Mouse (Mus musculus): ENCODE data around the gene Fzd7. TPM values are rescaled to one million over a fixed set of nuclear protein-coding genes. Genes with fewer than 3 reads are reported as not detected.

Gene Fzd7
- polyA plus RNA-seq, 1 experiment from 2014 or later, result 2.8 TPM

GRCm38 (mm10) chr1:59484791-59485785 lies 2.9 kb downstream of the Fzd7 start:
- Histone ChIP-seq H3K9ac (0 out of 2 replicates have a peak overlapping the region, but pooled peaks have one; percentile 11), H3K4me1 (replicated peaks) (peaks cover 56% of the 10 kb centered on the region), H3K4me2 (peak overlapping the region; percentile 97), H3K36me3 (no peaks in the 10 kb centered on the region), H3K27ac (replicated peaks) (peak overlapping the region; percentile 47), H3K4me3 (peak overlapping the region; percentile 62), H3K27me3 (0 out of 2 replicates have a peak, but pooled peaks cover 11% of the 10 kb centered on the region), H3K9me3 (no peaks in the 10 kb centered on the region)
- 16% methylated on average over 16 of the region's 16 CpGs for WGBS
- no peak for ATAC-seq (ENCODE audit: low FRiP score, low read depth)

- H3K4me1 ChIP-seq (replicated peaks), result peaks cover 54% of the 10 kb centered on the region
- H3K27me3 ChIP-seq, result 0 out of 2 replicates have a peak, but pooled peaks cover 9% of the 10 kb centered on the region
- no peaks in the 10 kb centered on the region for H3K9me3 ChIP-seq
- H3K9ac ChIP-seq, result 0 out of 2 replicates have a peak overlapping the region, but pooled peaks have one; percentile 6
- peak overlapping the region; percentile 62 for H3K4me3 ChIP-seq
- no peaks in the 10 kb centered on the region for H3K36me3 ChIP-seq
- WGBS, result 35% methylated on average over 4 of the region's 4 CpGs
- peak overlapping the region; percentile 97 for H3K4me2 ChIP-seq
- ATAC-seq (ENCODE audit: low FRiP score, low read depth), result no peak
- H3K27ac ChIP-seq (replicated peaks), result peak overlapping the region; percentile 47; the same call in 1 of the 2 replicates
Observed at GRCm38 (mm10) chr1:59485803-59486202, 3.6 kb downstream of the Fzd7 start.

GRCm38 (mm10) chr1:59487651-59488051 lies 5.4 kb downstream of the Fzd7 start:
- peaks cover 41% of the 10 kb centered on the region for H3K4me1 ChIP-seq (replicated peaks)
- H3K36me3 ChIP-seq, result no peaks in the 10 kb centered on the region
- H3K4me3 ChIP-seq, result peak overlapping the region; percentile 5; the same call in 1 of the 2 replicates
- no peak for ATAC-seq (ENCODE audit: low FRiP score, low read depth)
- H3K27me3 ChIP-seq, result 0 out of 2 replicates have a peak, but pooled peaks cover 9% of the 10 kb centered on the region
- no peaks in the 10 kb centered on the region for H3K9me3 ChIP-seq
- H3K9ac ChIP-seq, result no peak overlapping the region
- H3K27ac ChIP-seq (replicated peaks), result 0 out of 2 replicates have a peak overlapping the region, but pooled peaks have one; percentile 3
- peak overlapping the region; percentile 47 for H3K4me2 ChIP-seq
- WGBS, result 9% methylated on average over 10 of the region's 10 CpGs

GRCm38 (mm10) chr1:59488481-59488880 lies 6.3 kb downstream of the Fzd7 start:
- Histone ChIP-seq H3K4me3 (no peak overlapping the region), H3K36me3 (no peaks in the 10 kb centered on the region), H3K4me1 (replicated peaks) (peaks cover 32% of the 10 kb centered on the region), H3K27ac (replicated peaks) (no peak overlapping the region), H3K4me2 (0 out of 2 replicates have a peak overlapping the region, but pooled peaks have one; percentile 47), H3K27me3 (0 out of 2 replicates have a peak, but pooled peaks cover 4% of the 10 kb centered on the region), H3K9me3 (no peaks in the 10 kb centered on the region), H3K9ac (no peak overlapping the region)
- no peak for ATAC-seq (ENCODE audit: low FRiP score, low read depth)
- 53% methylated on average over 4 of the region's 4 CpGs for WGBS

GRCm38 (mm10) chr1:59488991-59489390 lies 6.8 kb downstream of the Fzd7 start:
- Histone ChIP-seq H3K27me3 (0 out of 2 replicates have a peak, but pooled peaks cover under 1% of the 10 kb centered on the region), H3K4me3 (no peak overlapping the region), H3K4me1 (replicated peaks) (peaks cover 28% of the 10 kb centered on the region), H3K9me3 (no peaks in the 10 kb centered on the region), H3K27ac (replicated peaks) (no peak overlapping the region), H3K9ac (no peak overlapping the region), H3K4me2 (no peak overlapping the region), H3K36me3 (no peaks in the 10 kb centered on the region)
- 61% methylated on average over 4 of the region's 4 CpGs for WGBS
- no peak for ATAC-seq (ENCODE audit: low FRiP score, low read depth)

GRCm38 (mm10) chr1:59491517-59491916 lies 9.3 kb downstream of the Fzd7 start:
- WGBS, result 84% methylated on average over 9 of the region's 9 CpGs
- no peak overlapping the region for H3K4me2 ChIP-seq
- H3K27me3 ChIP-seq, result no peaks in the 10 kb centered on the region
- H3K27ac ChIP-seq (replicated peaks), result no peak overlapping the region
- H3K4me3 ChIP-seq, result no peak overlapping the region
- no peaks in the 10 kb centered on the region for H3K9me3 ChIP-seq
- H3K4me1 ChIP-seq (replicated peaks), result peaks cover 15% of the 10 kb centered on the region
- no peak for ATAC-seq (ENCODE audit: low FRiP score, low read depth)
- no peak overlapping the region for H3K9ac ChIP-seq
- no peaks in the 10 kb centered on the region for H3K36me3 ChIP-seq

GRCm38 (mm10) chr1:59492432-59492831 lies 10.2 kb downstream of the Fzd7 start:
- Histone ChIP-seq H3K27ac (replicated peaks) (no peak overlapping the region), H3K9me3 (no peaks in the 10 kb centered on the region)
- no peak for ATAC-seq (ENCODE audit: low FRiP score, low read depth)

GRCm38 (mm10) chr1:59495970-59496369 lies 13.7 kb downstream of the Fzd7 start:
- no peak overlapping the region for H3K9ac ChIP-seq
- H3K4me1 ChIP-seq (replicated peaks), result no peaks in the 10 kb centered on the region
- no peak overlapping the region for H3K27ac ChIP-seq (replicated peaks)
- H3K36me3 ChIP-seq, result no peaks in the 10 kb centered on the region
- no peak overlapping the region for H3K4me3 ChIP-seq
- no peak overlapping the region for H3K4me2 ChIP-seq
- H3K27me3 ChIP-seq, result no peaks in the 10 kb centered on the region
- 91% methylated on average over 5 of the region's 5 CpGs for WGBS
- no peak for ATAC-seq (ENCODE audit: low FRiP score, low read depth)
- H3K9me3 ChIP-seq, result no peaks in the 10 kb centered on the region

More at GRCm38 (mm10) chr1:59492432-59492831, 10.2 kb downstream of the Fzd7 start:
- no peaks in the 10 kb centered on the region for H3K27me3 ChIP-seq
- peaks cover 10% of the 10 kb centered on the region for H3K4me1 ChIP-seq (replicated peaks)
- no peaks in the 10 kb centered on the region for H3K36me3 ChIP-seq
- no peak overlapping the region for H3K4me3 ChIP-seq
- no peak overlapping the region for H3K4me2 ChIP-seq
- H3K9ac ChIP-seq, result no peak overlapping the region
- 79% methylated on average over 4 of the region's 4 CpGs for WGBS

- H3K36me3 ChIP-seq, result no peaks in the 10 kb centered on the region
- no peak overlapping the region for H3K4me3 ChIP-seq
- no peaks in the 10 kb centered on the region for H3K9me3 ChIP-seq
- ATAC-seq (ENCODE audit: low FRiP score, low read depth), result no peak
- H3K27me3 ChIP-seq, result no peaks in the 10 kb centered on the region
- no peaks in the 10 kb centered on the region for H3K4me1 ChIP-seq (replicated peaks)
- WGBS, result 88% methylated on average over 6 of the region's 6 CpGs
- no peak overlapping the region for H3K27ac ChIP-seq (replicated peaks)
- no peak overlapping the region for H3K9ac ChIP-seq
- H3K4me2 ChIP-seq, result no peak overlapping the region
Observed at GRCm38 (mm10) chr1:59497741-59498613, 15.8 kb downstream of the Fzd7 start.

- WGBS, result 78% methylated on average over 3 of the region's 3 CpGs
- Histone ChIP-seq H3K27me3 (no peaks in the 10 kb centered on the region), H3K36me3 (no peaks in the 10 kb centered on the region), H3K4me3 (no peak overlapping the region), H3K9me3 (no peaks in the 10 kb centered on the region), H3K4me2 (no peak overlapping the region), H3K9ac (no peak overlapping the region), H3K27ac (replicated peaks) (no peak overlapping the region), H3K4me1 (replicated peaks) (no peaks in the 10 kb centered on the region)
- ATAC-seq (ENCODE audit: low FRiP score, low read depth), result no peak
Observed at GRCm38 (mm10) chr1:59499327-59499726, 17.1 kb downstream of the Fzd7 start.

- Histone ChIP-seq H3K4me3 (no peak overlapping the region), H3K36me3 (no peaks in the 10 kb centered on the region), H3K9me3 (no peaks in the 10 kb centered on the region), H3K4me1 (replicated peaks) (no peaks in the 10 kb centered on the region), H3K4me2 (no peak overlapping the region), H3K9ac (no peak overlapping the region), H3K27me3 (no peaks in the 10 kb centered on the region), H3K27ac (replicated peaks) (no peak overlapping the region)
- ATAC-seq (ENCODE audit: low FRiP score, low read depth), result no peak
- 76% methylated on average over 2 of the region's 2 CpGs for WGBS
Observed at GRCm38 (mm10) chr1:59502355-59502754, 20.1 kb downstream of the Fzd7 start.
